Mouse (Mus musculus) cerebellum, postnatal 25 days (tissue): ENCODE measurements around the gene Fuca1.
"Not testable (repeated sequence)": the region's sequence is repeated elsewhere in the genome, so short reads cannot be mapped to it uniquely, and the experiment has no call there.

ENCODE experiments used
- DNase-seq, 2 experiments: peaks; one replicate each; pipeline ENCODE4 v3.0.0; 2021; ENCODE audit warnings: mixed read lengths in 2 of 2

The Fuca1 gene

GRCm38 (mm10) chr4:135955886-135956285, 35.4 kb downstream of the Fuca1 start:
- DNase-seq = no peak

GRCm38 (mm10) chr4:135958354-135958753, 37.8 kb downstream of the Fuca1 start:
- DNase-seq = no peak

GRCm38 (mm10) chr4:135960717-135961116, 40.2 kb downstream of the Fuca1 start:
- DNase-seq = peak; percentile 84 to 92

- DNase-seq = no peak
Observed at GRCm38 (mm10) chr4:135961709-135962108, 41.2 kb downstream of the Fuca1 start.

GRCm38 (mm10) chr4:135962198-135962597, 41.7 kb downstream of the Fuca1 start:
- DNase-seq = peak in 1 of 2 experiments; percentile 27

- no peak for DNase-seq
Observed at GRCm38 (mm10) chr4:135962946-135963345, 42.4 kb downstream of the Fuca1 start.

- DNase-seq = peak; percentile 97 to 99
Observed at GRCm38 (mm10) chr4:135963457-135964193, 43.1 kb downstream of the Fuca1 start, which contains the start of gene Gale. Gale (plus strand) TSS chr4:135963727.

GRCm38 (mm10) chr4:135964426-135964825, 43.9 kb downstream of the Fuca1 start:
- DNase-seq = peak; percentile 66 to 75

- DNase-seq = no peak
Observed at GRCm38 (mm10) chr4:135965113-135965512, 44.6 kb downstream of the Fuca1 start.

GRCm38 (mm10) chr4:135966283-135966682, 45.7 kb downstream of the Fuca1 start:
- no peak for DNase-seq

- DNase-seq = no peak
Observed at GRCm38 (mm10) chr4:135967086-135967760, 46.7 kb downstream of the Fuca1 start.

- no peak for DNase-seq
Observed at GRCm38 (mm10) chr4:135968271-135968869, 47.8 kb downstream of the Fuca1 start.

- DNase-seq = no peak
Observed at GRCm38 (mm10) chr4:135969070-135969750, 48.7 kb downstream of the Fuca1 start.

GRCm38 (mm10) chr4:135970585-135970984, 50.0 kb downstream of the Fuca1 start:
- DNase-seq = no peak

GRCm38 (mm10) chr4:135971805-135972555, 51.4 kb downstream of the Fuca1 start:
- DNase-seq = no peak

GRCm38 (mm10) chr4:135972556-135972906, 52.0 kb downstream of the Fuca1 start, which contains the start of gene Lypla2:
Lypla2 (minus strand) TSS chr4:135972626.
- DNase-seq = peak; percentile 90 to 94

GRCm38 (mm10) chr4:135972911-135973811, 52.6 kb downstream of the Fuca1 start:
- no peak for DNase-seq

- DNase-seq = peak in 1 of 2 experiments; percentile 19
Observed at GRCm38 (mm10) chr4:135976146-135976545, 55.6 kb downstream of the Fuca1 start.

GRCm38 (mm10) chr4:135980223-135980622, 59.7 kb downstream of the Fuca1 start:
- not testable (repeated sequence) for DNase-seq

- DNase-seq = peak; percentile 59 to 72
Observed at GRCm38 (mm10) chr4:135981524-135982063, 61.1 kb downstream of the Fuca1 start.

GRCm38 (mm10) chr4:135984556-135984955, 64.0 kb downstream of the Fuca1 start:
- DNase-seq = no peak
